Mouse (Mus musculus): ENCODE results near the gene Nfu1. TPM values are rescaled to one million over a fixed set of nuclear protein-coding genes. Genes with fewer than 3 reads are reported as not detected.
"Not testable (repeated sequence)": the region's sequence is repeated elsewhere in the genome, so short reads cannot be mapped to it uniquely, and the experiment has no call there.

Gene Nfu1
- polyA plus RNA-seq, 1 experiment from 2014 or later = 99.1 TPM

DNA sequence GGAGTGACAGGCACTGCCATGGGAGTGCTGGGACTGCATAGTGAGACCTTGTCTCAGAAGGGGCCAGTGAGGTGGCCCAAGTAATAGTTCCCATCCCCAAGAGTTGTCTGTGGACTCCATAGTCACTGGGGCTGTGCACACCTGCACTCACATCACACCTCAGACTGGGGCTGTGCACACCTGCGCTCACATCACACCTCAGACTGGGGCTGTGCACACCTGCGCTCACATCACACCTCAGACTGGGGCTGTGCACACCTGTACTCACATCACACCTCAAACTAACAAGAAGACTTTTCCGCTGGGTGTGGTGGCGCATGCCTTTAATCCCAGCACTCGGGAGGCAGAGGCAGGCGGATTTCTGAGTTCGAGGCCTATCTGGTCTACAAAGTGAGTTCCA, 39.7 kb downstream of the Nfu1 start:
- not testable (repeated sequence) for H3K9me3 ChIP-seq (replicated peaks)

DNA sequence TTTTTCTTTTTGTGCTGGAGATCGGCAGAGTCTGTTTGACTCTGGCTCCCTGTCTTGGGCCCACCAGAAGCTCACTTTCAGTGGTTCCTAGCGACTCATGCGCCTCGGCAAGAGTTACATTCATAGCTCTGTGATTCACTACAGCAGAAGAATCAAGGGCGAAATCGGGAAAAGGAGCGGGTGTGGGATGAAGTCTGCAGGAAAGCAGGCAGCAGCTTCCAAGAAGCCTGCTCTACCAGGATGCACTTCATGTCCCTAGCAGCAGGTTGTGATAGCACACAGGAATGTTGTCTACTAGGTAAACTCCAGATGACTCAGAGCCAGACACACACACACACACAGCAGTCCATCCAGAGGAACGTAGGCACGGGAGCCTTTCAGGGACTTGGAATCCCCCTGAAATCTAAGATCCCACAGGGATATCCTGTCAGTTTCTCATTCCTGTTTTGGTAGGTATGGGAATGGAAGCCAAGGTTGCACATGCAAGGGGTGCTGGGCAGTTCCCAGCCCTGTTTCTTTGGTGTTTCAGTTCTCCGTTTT, 42.9 kb downstream of the Nfu1 start:
- Histone ChIP-seq H3K27ac (no peak overlapping the region), H3K27me3 (no peaks in the 10 kb centered on the region), H3K9me3 (replicated peaks) (no peaks in the 10 kb centered on the region), H3K36me3 (ENCODE audit: poor library complexity, severe bottlenecking) (peaks cover 59% of the 10 kb centered on the region), H3K9ac (no peak overlapping the region), H3K4me1 (no peaks in the 10 kb centered on the region), H3K4me3 (no peak overlapping the region), H3K4me2 (no peak overlapping the region)
- no peak for ATAC-seq
- 94% methylated on average over 10 of the region's 10 CpGs for WGBS

More for the DNA sequence above, 39.7 kb downstream of the Nfu1 start:
- Histone ChIP-seq H3K4me1 (peaks cover 10% of the 10 kb centered on the region), H3K36me3 (ENCODE audit: poor library complexity, severe bottlenecking) (peaks cover 32% of the 10 kb centered on the region)
- H3K4me2 ChIP-seq, H3K27me3 ChIP-seq, H3K4me3 ChIP-seq, H3K9ac ChIP-seq, ATAC-seq, H3K27ac ChIP-seq: not testable (repeated sequence)
- 98% methylated on average over 7 of the region's 7 CpGs for WGBS

DNA sequence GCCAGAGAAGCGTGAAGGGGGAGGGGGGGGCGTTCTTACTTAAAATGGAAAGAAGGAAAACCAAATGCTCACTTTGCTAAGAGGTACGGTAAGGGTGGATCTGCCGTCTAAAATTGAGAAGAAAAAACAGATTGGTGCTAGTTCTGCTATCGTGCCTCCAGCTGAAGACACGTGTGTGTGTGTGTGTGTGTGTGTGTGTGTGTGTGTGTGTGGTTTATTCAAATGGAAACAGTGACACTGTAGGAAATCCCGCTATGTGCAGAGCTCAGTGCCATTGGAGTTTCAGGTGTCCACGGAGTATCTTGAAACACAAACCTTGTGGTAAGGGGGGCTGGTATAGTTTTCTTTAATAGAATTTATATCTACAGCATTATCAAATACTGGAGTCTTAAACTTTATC, 45.2 kb downstream of the Nfu1 start:
- H3K36me3 ChIP-seq (ENCODE audit: poor library complexity, severe bottlenecking) = peaks cover 73% of the 10 kb centered on the region

DNA sequence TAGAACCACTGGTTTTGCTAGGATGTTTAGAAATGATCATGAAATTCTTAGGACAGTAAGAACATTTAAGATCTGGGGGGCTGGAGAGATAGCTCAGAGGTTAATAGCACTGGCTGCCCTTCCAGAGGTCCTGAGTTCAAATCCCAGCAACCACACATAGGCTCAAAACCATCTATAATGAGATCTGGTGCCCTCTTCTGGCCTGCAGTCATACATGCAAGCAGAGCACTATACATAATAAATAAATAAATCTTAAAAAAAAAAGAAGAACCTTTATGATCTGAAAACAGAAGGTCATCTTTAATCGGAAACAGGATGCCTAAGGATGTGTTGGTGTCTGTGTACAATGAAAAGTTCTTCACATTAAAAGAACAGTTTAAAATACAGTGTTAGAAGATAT, 50.7 kb downstream of the Nfu1 start:
- Histone ChIP-seq H3K27me3 (no peaks in the 10 kb centered on the region), H3K4me3 (no peak overlapping the region), H3K36me3 (ENCODE audit: poor library complexity, severe bottlenecking) (peaks cover 82% of the 10 kb centered on the region), H3K9me3 (replicated peaks) (no peaks in the 10 kb centered on the region), H3K27ac (no peak overlapping the region), H3K4me1 (no peaks in the 10 kb centered on the region), H3K4me2 (no peak overlapping the region), H3K9ac (no peak overlapping the region)
- 89% methylated on average over 1 of the region's 1 CpGs for WGBS
- no peak for ATAC-seq

More for the DNA sequence above, 45.2 kb downstream of the Nfu1 start:
- no peak for ATAC-seq
- Histone ChIP-seq H3K27ac (no peak overlapping the region), H3K9me3 (replicated peaks) (no peaks in the 10 kb centered on the region), H3K4me1 (no peaks in the 10 kb centered on the region), H3K9ac (no peak overlapping the region), H3K4me2 (no peak overlapping the region), H3K27me3 (no peaks in the 10 kb centered on the region), H3K4me3 (no peak overlapping the region)
- WGBS = 91% methylated on average over 8 of the region's 8 CpGs

DNA sequence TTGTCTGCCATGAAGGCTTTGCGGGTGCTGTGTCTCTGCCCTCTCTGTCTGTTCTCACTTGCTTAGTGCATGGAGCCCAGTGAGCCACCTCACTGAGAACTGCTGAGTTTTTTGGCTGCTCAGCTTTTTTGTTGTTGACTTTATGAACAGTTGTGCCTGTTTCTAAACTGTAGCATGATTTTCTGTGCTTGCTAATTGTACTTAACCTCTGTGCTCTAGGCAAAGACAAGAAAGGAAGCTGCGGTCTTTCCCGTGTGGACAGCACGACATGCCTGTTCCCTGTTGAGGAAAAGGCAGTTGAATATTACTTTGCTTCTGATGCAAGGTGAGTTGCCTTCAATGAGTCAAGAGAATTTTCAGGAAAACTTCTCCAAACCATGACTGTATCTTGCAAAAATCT, 54.5 kb downstream of the Nfu1 start:
- Histone ChIP-seq H3K36me3 (ENCODE audit: poor library complexity, severe bottlenecking) (peaks cover 85% of the 10 kb centered on the region), H3K4me2 (no peak overlapping the region), H3K27me3 (no peaks in the 10 kb centered on the region), H3K4me1 (no peaks in the 10 kb centered on the region), H3K9ac (no peak overlapping the region), H3K4me3 (no peak overlapping the region), H3K9me3 (replicated peaks) (no peaks in the 10 kb centered on the region), H3K27ac (no peak overlapping the region)
- ATAC-seq = no peak
- WGBS = 96% methylated on average over 4 of the region's 4 CpGs

DNA sequence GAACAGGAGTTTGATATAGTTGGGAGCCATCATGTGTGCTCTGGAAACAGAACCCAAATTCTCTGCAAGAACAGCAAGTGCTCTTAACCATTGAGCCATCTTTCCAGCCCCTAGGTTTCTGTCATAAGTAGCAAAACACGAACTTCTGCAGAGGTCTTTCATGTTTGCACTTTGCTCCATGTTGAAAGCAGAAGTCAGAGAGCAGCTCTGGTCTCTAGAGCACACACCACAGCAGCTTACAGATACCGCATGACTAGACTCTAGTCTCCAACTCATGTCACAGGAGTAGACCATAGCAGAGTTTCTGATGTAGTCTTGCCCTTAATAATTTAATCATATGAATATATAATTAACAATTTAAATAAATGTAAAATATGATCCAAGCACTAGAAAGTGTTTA, 59.2 kb downstream of the Nfu1 start:
- WGBS = 92% methylated on average over 2 of the region's 2 CpGs
- no peak for ATAC-seq
- H3K9ac ChIP-seq = no peak overlapping the region

DNA sequence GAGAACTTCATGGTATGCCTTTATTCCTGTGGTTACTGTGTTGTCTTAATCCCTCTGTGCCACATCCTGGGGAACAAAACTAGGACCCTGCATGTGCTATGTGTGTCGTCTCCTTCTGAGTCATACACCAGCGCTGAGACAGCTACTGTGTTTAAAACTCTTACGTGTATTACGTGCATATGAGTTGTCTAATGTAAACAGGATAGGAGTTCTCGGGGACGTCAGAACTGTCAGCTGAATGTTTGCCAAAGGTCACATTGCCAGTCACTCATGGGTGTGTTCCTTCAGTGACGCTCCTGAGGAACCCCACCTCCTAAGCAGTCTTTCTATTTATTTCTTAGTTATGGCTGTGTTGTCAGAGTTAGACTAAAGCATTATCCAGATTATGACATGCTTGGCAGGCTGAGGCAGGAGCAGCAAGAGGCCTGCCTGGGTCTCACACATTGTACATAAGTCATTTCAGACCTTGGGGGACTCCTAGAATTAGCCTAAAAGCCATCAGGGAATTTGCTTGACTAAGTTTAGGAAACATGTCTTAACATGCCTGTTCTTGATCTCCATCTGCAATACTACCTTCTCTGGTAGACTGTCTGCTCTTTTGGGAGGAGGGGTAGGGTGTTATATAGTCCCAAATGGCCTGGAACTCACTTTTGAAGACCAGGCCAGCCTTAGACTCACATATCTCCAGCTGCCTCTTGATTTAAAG, 60.3 kb downstream of the Nfu1 start:
- Histone ChIP-seq H3K4me3 (no peak overlapping the region), H3K36me3 (ENCODE audit: poor library complexity, severe bottlenecking) (peaks cover 84% of the 10 kb centered on the region), H3K27me3 (no peaks in the 10 kb centered on the region), H3K9ac (no peak overlapping the region), H3K27ac (no peak overlapping the region), H3K9me3 (replicated peaks) (no peaks in the 10 kb centered on the region), H3K4me1 (no peaks in the 10 kb centered on the region), H3K4me2 (no peak overlapping the region)
- 93% methylated on average over 7 of the region's 7 CpGs for WGBS
- ATAC-seq = no peak

More for the DNA sequence above, 59.2 kb downstream of the Nfu1 start:
- Histone ChIP-seq H3K4me3 (no peak overlapping the region), H3K36me3 (ENCODE audit: poor library complexity, severe bottlenecking) (peaks cover 88% of the 10 kb centered on the region), H3K9me3 (replicated peaks) (no peaks in the 10 kb centered on the region), H3K27me3 (no peaks in the 10 kb centered on the region), H3K27ac (no peak overlapping the region), H3K4me1 (no peaks in the 10 kb centered on the region), H3K4me2 (no peak overlapping the region)

DNA sequence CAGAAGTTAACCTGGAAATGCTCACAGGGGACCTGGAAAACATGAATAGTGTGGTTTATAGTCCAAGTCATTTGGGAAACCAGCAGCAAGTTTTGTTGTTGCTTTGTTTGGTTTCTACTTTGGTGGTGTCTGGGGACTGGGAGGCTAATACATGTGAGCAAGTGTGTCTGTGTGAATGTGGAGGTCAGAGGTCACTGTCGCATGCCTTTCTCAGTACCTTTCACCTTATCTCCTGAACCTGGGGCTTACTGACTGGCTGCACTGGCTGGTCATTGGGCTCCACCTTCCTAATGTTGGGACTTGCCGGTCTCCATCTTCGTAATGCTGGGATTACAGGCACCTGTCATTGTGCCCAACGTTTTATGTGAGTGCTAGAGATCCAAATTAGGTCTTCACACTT, 61.6 kb downstream of the Nfu1 start:
- 93% methylated on average over 4 of the region's 4 CpGs for WGBS
- Histone ChIP-seq H3K4me1 (no peaks in the 10 kb centered on the region), H3K4me3 (no peak overlapping the region), H3K36me3 (ENCODE audit: poor library complexity, severe bottlenecking) (peaks cover 75% of the 10 kb centered on the region), H3K4me2 (no peak overlapping the region), H3K9me3 (replicated peaks) (no peaks in the 10 kb centered on the region), H3K9ac (no peak overlapping the region), H3K27ac (no peak overlapping the region), H3K27me3 (no peaks in the 10 kb centered on the region)
- no peak for ATAC-seq

DNA sequence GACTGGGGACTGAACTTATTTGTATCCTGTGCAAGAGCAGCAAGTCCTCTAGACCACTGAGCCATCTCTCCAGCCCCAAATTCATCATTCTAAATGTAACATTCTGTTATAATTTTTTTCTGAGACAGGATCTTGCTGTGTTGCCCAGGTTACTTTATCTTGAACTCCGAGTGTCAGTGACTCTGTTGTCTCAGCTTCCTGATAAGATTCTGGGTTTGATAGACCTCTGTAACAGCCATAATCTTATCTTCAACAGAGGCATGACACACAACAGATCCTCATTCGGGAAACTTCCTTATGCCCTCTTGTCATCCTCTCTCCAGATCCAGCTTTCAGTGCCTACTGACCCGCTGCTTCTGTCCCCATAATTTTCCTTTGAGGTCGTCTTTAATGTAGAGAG, 63.7 kb downstream of the Nfu1 start:
- Histone ChIP-seq H3K27ac (no peak overlapping the region), H3K36me3 (ENCODE audit: poor library complexity, severe bottlenecking) (peaks cover 66% of the 10 kb centered on the region), H3K4me1 (no peaks in the 10 kb centered on the region), H3K27me3 (no peaks in the 10 kb centered on the region), H3K9ac (no peak overlapping the region), H3K9me3 (replicated peaks) (no peaks in the 10 kb centered on the region), H3K4me2 (no peak overlapping the region), H3K4me3 (no peak overlapping the region)
- 93% methylated on average over 4 of the region's 4 CpGs for WGBS
- ATAC-seq = no peak

DNA sequence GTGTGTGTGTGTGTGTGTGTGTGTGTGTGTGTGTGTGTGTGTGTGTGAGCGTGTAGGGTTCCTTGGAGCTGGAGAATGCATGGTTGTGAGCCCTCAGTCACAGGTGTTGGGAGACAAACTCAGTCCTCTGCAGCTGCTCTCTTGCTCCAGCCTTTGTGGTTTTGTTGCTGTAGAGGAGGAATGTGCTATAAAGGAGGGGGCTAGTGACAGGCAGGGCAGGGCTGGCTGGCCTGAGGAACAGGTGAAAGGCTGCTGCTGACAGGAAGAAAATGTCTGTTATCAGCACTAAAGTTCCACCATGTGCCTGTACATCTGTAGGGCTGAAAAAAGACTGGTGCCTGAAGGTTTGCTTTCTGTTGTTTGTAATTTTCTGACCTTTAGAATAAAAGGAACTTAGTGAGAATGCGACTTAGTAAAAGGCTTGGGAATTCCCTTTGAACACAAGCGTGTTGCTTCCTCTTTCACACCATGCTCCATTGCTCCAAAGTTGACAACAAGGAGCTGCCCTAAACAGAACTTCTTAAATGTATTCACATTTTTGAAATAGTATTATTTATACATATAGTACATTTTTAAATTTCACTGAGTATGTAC, 66.2 kb downstream of the Nfu1 start:
- Histone ChIP-seq H3K4me1 (no peaks in the 10 kb centered on the region), H3K36me3 (ENCODE audit: poor library complexity, severe bottlenecking) (peaks cover 60% of the 10 kb centered on the region), H3K27me3 (no peaks in the 10 kb centered on the region), H3K27ac (no peak overlapping the region), H3K4me3 (no peak overlapping the region), H3K9ac (no peak overlapping the region), H3K9me3 (replicated peaks) (no peaks in the 10 kb centered on the region), H3K4me2 (no peak overlapping the region)
- 83% methylated on average over 3 of the region's 3 CpGs for WGBS
- ATAC-seq = no peak
